Mouse (Mus musculus) layer of hippocampus, adult 11-12 months (tissue): ENCODE measurements around the gene Nckap1.
"Not testable (repeated sequence)": the region's sequence is repeated elsewhere in the genome, so short reads cannot be mapped to it uniquely, and the experiment has no call there.

Source experiments
- DNase-seq: peaks from one replicate; pipeline ENCODE4 v3.0.0; 2022; ENCODE audit warnings: low spot score

Nckap1 gene

DNA sequence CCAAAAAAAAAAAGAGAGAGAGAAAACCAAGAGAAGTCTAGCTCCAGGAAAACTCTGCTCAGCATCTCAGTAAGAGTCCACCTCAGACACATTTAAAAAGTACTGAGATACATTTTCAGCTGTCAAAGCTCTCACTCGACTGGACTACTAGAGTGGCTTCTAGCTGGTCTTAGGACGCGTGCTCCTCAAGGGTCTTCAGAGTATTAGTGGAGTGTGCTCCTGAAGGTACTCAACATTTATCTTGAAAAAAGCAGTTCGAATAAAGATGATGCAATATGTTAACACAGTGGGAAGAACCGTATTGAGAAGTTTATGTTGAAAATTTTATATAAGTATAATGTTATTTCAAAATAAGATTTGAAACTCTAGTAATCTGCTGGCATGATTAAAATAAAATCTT, 20.4 kb downstream of the Nckap1 start:
- no peak for DNase-seq

GRCm38 (mm10) chr2:80559655-80560054, 21.5 kb downstream of the Nckap1 start:
- DNase-seq: no peak

DNA sequence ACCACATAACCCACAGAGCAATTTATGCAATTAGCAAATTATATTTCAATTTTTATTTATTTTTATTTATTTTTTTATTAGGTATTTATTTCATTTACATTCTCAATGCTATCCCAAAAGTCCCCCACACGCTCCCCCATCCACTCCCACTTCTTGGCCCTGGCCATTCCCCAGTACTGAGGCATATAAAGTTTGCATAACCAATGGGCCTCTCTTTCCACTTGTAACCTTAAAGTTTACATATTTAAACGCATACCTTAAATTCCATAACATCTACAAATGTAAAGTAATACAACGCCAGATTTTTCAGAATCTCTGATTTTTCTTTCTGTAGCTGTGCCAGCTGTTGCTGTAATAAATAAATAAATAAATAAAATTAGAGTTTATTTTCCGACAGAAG, 26.7 kb downstream of the Nckap1 start:
- no peak for DNase-seq

DNA sequence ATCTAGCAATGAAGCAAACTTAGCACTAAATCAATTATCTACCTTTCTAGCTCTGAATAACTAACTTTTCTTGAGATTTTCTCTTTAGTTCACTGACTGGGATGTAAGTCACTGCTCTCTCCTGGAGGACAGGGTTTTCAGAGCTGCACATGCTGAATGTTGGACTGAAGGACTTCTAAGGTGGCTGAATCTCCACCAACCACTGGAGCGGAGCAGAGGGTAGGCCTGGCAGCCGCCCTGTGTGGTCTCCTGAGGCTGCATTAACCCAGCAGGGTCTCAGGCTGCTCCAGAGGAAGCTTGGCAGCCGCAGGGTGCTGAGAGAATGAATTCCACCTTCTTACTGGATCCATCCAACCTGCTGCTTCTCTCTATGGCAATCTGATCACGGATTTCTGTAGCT, 31.5 kb downstream of the Nckap1 start:
- DNase-seq: no peak

DNA sequence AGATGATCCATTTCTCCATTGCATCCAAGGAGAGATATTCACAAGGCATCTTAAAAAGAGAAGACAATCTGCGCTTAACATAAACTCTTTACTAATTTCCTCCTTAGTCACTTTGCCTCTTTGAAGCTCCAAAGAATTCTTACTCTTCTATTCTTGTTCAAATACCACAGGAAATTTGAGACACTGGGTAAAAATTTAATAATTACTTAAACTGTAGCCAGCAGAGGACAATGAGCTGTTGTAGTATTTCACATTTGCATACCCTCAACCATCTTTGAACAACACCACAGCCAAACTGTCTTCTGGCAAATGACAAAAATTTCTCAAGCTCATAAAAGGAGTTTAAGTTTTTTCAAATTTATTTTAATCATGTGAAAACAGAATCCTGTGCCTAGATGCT, 33.3 kb downstream of the Nckap1 start:
- no peak for DNase-seq

GRCm38 (mm10) chr2:80542801-80543200, 38.4 kb downstream of the Nckap1 start:
- no peak for DNase-seq

GRCm38 (mm10) chr2:80537156-80537555, 44.0 kb downstream of the Nckap1 start:
- DNase-seq: no peak

- DNase-seq: no peak
Measured at GRCm38 (mm10) chr2:80536608-80537007, 44.6 kb downstream of the Nckap1 start.

GRCm38 (mm10) chr2:80524275-80524674, 56.9 kb downstream of the Nckap1 start:
- no peak for DNase-seq

DNA sequence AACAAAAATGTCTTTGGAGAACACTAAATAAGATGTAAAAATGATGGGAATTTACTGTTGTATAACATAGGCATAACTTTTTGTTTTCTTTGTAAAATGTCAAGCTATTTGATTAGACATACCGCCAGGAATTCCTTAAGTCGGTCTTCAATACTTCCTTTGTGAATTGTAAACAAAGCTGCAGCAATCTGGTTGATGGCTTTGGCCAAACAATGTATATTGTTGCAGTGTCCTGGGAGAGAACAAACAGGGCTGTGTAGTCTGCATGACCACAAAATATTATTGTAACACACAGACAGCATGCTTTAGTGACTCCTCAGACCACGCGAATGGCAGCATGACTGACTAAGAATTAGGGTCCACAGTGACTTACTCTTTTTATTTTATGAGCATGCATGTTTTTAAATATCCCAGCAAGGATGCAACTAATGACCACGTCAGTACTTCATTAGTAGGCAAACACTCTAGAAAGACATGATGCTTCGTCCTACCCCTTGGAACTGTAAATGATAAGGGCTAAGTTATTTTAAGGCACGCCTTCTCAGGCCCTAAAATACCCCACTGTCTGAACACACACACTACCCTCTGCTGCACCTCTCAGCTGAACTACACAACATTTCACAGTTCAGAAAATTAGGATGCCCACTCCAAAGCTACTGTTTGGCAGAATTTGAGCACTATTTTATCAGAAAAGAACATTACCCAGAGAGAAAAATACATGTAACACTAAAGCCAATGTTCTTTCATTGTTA, 75.0 kb downstream of the Nckap1 start:
- no peak for DNase-seq

GRCm38 (mm10) chr2:80502132-80502531, 79.0 kb downstream of the Nckap1 start:
- no peak for DNase-seq

- not testable (repeated sequence) for DNase-seq
Measured at GRCm38 (mm10) chr2:80495304-80495703, 85.9 kb downstream of the Nckap1 start.

GRCm38 (mm10) chr2:80486851-80487250, 94.3 kb downstream of the Nckap1 start:
- DNase-seq: no peak

- DNase-seq: no peak
Measured at GRCm38 (mm10) chr2:80484951-80485350, 96.2 kb downstream of the Nckap1 start.

DNA sequence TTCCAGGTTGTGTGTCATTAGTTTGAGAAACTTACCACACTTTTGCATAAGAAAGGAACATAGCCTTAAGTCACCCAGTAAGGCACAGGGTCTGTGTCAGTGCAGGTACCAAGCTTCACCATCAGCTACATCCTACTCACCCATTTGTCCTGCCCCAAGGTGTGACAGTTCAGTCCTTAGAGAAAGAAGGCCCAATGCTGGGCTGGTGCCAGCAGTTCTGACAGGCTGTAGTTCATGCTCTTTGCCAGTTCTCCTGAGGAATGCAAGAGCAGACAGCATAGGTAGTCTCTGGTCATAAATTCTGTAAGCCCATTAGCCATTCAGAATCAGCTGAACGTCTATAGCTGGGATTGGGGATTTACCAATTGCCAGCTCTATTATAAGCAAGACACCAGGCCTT, 105.3 kb downstream of the Nckap1 start:
- no peak for DNase-seq

- no peak for DNase-seq
Measured at GRCm38 (mm10) chr2:80474247-80474796, 106.9 kb downstream of the Nckap1 start.

GRCm38 (mm10) chr2:80465991-80466821, 115.0 kb downstream of the Nckap1 start:
- DNase-seq: no peak

DNA sequence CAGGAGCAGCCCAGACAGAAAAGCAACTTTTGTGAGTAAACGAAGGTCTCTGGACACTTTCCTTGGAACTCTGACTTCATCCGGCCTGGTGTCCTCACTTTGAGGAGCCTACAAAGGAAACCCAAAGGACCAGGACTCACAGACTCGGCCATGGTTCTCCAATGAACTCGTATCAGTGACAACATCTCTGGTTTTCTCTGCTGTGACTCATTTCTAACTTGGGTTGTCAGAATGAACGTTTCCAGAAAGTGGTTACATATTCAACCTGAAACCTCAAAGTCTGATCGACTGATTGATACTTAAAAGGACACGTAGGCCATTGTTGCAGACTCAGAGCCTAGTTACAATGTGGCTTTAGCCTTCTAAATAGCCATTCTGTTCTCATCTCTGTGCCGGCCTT, 119.4 kb downstream of the Nckap1 start:
- no peak for DNase-seq
